Mouse (Mus musculus) A20 (cell line): ENCODE results near the gene Gdf11.

Experiments
- DNase-seq: peaks from one replicate; pipeline ENCODE4 v3.0.0-alpha.2; 2011; ENCODE audit warnings: low read depth, low spot score

The Gdf11 gene

GRCm38 (mm10) chr10:128919203-128919631 lies 27.7 kb upstream of the Gdf11 start:
- no peak for DNase-seq

DNA sequence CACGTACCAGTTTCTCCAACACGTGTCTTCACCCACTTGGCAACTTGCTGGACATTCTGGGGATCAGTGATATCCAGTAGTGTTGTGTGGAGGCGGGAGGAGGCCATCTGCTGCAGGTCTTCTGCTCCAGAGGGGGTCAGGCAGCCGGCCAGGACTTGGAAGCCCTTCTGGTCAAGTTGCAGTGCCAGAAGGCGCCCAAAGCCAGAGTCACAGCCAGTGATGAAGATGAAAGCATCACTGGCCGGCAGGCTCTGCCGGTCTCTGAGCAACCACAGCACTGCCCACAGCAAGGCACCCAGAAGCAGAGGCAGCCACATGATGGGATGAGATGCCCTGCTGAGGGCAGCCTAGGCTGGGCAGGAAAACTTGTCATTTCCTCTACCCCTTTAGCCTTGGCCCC lies 26.7 kb upstream of the Gdf11 start:
- DNase-seq, result no peak

- DNase-seq, result no peak
These were observed 25.9 kb upstream of the Gdf11 start for GRCm38 (mm10) chr10:128917400-128917799.

DNA sequence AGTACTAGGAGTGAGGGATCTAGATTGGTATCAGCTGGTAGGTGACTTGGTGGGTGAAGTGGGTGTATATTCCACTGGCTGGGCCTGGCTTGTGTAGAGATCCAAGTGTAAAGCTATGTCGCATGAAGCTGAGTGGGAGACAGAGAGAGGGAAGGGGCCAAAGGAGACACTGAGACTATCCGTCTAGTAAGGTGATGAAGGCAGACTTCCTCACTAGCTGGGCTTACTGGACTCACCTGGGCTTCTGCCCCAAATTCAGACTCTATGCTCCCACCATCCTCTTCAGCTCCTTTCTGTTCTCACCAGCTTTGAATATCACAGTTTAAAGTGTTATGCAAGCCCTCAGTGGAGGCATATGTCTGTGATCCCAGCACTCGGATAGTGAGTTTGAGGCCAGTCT lies 25.1 kb upstream of the Gdf11 start:
- no peak for DNase-seq

DNA sequence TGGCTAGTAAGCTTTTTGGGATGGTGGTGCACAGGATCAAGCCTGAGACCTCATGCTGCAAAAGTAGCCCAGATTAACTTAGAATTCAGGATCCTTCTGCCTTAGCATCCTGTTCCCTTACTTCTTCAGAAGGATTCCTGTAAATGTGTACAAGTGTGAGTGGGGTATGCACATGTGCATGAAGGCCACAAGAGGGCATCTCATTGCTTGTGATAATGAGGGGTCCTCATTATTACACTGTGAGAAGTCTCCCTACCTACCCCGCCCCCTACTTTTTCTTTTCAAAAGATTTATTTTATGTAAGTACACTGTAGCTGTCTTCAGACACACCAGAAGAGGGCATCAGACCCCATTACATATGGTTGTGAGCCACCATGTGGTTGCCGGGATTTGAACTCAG lies 24.0 kb upstream of the Gdf11 start:
- DNase-seq, result peak; percentile 22

DNA sequence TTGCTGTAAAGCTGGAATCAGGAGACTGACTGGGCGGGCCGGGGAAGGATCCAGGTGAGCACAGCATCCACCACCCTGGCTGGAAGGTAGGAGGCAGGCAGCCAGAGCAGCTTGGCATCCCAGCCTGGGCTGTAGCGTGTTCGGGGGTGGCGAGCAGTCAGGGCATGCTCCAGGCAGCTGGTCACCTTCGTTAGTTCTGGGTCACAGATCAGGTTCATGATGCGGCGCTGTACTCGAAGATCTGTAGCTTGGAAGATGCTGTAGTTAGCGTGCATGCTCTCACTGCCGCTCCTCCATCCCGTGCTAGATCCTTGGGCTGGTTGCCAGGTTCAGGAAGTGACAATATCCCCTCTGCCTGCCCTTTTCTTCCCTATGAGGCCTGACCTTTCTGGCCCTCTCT lies 22.2 kb upstream of the Gdf11 start:
- DNase-seq, result no peak

DNA sequence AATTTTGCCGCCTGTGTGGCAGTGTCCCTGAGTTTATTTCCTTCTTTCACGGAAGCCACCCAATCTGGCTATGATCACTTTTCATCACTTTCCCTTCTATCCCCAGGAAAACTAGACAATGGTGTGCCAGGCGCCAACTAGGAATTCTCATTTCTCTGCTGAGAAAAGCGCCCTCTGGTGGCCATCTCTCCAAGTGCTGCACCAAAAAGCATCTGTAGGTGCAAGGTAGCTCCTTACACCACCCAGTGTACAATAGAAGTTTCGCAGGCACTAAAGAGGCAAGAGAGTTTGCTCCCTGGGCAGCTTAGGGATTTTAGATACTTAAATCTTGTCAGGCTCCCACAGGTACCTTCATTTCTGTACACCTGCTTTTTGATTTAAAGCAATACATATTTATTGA lies 21.7 kb upstream of the Gdf11 start:
- peak; percentile 79 for DNase-seq

- DNase-seq, result no peak
These were observed 21.3 kb upstream of the Gdf11 start for GRCm38 (mm10) chr10:128912791-128913190.

GRCm38 (mm10) chr10:128912268-128912667 lies 20.8 kb upstream of the Gdf11 start:
- no peak for DNase-seq

- DNase-seq, result no peak
These were observed 19.9 kb upstream of the Gdf11 start for GRCm38 (mm10) chr10:128911430-128911829.

DNA sequence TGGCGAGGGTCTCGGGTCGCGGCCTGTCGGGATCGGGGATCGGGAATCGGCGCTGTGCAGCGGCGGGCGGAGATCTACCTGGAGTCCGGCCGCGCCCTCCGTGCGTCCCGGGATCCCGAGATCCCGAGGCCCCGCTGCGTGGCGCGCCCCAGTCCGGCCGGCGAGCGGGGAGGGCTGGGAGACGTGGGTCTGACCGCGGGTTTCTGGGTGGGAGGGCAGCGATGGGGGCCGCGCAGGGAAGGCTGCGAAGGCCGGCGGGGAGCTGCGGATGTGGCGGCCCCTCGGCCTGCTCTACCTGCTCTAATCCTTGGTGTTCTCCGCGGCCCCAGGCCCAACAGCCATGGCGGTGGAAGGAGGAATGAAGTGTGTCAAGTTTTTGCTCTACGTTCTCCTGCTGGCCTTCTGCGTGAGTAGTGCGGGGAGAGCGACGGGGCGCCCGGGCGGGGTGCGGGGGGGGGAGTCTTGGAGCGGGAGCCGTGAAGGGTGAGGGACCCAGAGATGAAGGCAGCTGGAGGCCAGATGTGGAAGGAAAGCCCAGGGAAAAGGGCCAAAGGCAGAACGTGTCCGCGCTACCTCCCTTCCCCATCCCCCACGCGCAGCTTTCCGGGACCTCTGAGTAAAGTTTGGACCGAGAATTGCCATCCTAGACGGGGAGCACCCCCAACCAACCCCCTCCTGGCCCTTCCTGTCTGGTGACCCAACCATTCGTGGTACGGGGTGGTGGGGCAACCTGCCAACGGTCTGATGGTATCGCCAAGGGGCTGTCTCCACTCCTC lies 18.7 kb upstream of the Gdf11 start:
- no peak for DNase-seq

GRCm38 (mm10) chr10:128909567-128910028 lies 18.1 kb upstream of the Gdf11 start:
- DNase-seq, result no peak

DNA sequence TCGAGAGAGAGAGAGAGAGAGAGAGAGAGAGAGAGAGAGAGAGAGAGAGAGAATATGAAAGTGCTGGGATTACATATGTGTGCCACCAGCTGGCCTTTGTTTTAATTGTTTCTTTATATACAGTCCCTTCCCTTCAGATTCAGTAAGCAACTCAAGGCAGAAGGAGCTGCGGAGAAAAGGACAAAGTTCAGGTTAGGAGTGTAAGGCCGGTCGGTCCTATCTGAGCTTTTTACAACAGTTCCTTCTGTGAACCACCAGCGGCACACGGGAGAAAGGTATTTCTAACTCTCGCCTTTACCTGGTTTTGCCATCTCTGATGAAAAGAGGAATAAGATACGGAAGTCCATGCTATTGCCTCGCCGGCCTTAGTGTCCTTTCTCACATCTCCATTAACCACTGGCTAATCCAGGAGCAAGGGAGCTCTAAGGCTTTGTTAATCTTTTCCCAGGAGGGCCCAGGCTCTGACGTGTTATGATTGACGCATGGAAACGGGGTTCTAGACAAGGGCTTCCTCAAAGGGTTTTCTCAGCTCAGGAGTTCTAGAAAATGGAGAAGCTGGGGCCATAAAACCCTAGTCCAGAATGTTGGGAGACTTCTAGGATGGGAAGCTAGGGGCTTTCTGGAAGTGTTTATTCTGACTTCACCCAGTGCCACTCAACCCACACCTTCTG lies 17.4 kb upstream of the Gdf11 start:
- no peak for DNase-seq

DNA sequence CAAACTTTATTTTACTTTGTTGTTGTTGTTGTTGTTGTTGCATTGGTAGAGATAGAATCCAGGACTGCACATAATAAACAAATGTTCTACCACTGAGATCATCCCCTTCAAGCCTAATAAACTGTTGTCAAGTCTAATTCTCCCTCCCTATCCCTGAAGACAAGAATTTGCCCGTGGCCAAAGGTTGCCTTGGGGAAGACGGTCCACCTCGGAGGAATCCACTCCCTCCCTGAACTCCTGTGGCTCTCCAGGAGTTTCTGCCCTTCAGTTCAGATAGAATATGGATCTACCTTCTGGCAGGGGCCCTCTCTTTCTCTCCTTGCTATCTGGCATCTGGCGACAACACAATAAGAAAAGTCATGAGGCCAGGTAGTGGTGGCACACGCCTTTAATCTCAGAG lies 13.3 kb upstream of the Gdf11 start:
- no peak for DNase-seq

DNA sequence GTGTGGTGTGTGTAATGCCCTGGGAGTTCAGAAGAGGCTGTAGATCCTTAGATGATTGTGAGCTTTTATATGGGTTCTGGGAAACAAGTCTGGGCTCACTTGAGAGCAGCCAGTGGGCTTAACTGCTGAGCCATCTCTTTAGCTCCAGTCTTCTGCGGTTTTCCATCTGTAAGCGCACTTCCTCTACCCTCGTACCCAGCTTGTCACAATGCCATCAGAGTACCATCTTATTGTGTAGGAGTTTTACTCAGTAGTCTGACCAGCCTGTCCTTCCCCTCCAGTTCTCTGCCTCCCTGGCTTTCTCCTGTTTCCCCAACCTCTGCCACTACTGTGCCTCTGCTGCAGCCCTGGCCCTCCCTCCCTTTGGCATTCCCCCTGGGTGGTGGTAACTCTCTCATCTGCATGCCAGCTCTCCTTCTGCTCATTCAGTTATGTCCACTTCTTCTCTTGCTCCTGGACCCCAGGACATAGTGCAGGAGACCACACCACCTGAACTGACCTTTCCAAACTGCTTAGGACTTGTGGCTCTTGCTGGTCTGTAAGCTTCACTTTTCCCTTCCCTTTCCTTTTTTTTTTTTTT lies 11.0 kb upstream of the Gdf11 start:
- no peak for DNase-seq

- no peak for DNase-seq
These were observed 9.9 kb upstream of the Gdf11 start for GRCm38 (mm10) chr10:128901409-128901808.

GRCm38 (mm10) chr10:128900698-128901097 lies 9.2 kb upstream of the Gdf11 start, which contains the start of gene Cd63:
Cd63 (plus strand) TSS chr10:128900989.
- DNase-seq, result no peak

GRCm38 (mm10) chr10:128899759-128900490 lies 8.4 kb upstream of the Gdf11 start:
- DNase-seq, result no peak

- no peak for DNase-seq
These were observed 6.0 kb upstream of the Gdf11 start for GRCm38 (mm10) chr10:128897501-128897900.

DNA sequence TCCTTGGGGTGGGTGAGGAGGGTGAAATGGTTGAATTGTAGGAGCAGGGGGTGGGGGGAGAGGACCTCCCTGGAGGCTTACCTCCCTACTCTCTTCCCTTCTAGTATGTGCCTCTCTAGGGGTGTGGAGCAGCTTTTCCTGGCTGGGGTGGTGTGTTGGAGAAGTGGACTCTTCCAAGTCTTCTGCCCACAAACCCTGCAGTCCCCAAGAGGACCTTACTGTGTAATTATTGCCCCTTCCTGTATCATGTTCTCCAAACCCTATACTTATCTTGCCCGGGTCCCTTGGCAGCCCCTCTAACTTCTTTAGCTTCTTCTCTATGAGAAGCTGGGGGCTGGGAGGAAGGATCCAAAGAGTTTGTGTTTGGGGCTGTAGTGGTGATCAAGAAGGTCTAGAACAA lies 5.3 kb upstream of the Gdf11 start:
- no peak for DNase-seq

DNA sequence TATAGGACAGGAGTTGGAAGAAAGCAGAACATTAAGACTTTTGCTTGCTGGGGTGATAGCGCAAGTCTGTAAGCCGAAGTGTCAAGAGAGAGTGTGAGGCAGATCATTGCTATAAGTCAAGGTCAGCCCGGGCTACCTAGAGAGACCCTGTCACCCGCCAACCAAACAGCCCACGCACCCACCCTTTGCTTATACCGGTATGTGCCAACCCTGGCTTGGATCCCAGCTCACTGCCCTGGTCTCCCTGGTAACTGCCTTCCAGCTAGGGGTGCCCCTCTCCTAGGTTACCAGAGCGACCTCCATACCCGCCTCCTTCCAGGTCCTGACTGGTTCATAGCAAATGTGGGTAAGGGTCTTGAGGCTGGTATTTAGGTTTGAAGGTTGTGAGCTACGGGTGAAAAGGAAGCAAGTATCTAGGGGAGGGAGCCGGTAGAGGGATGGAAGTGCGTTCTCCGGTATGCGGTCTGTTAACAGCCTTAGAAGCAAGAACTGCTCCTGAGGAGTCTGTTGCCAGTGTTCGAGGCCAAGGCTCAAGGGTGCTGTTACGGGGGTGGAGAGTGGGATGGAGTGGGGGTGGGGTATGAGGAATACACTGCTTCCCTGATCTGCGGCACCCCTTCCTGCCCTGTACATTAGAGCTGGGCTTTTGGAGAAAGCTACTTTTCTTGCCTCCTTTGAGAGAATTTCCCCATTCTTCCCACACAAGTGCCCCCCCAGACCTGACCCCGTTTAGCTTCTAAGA lies 4.6 kb upstream of the Gdf11 start:
- no peak for DNase-seq
